Mouse (Mus musculus): ENCODE results near the gene Mvb12b.

Gene Mvb12b

GRCm38 (mm10) chr2:33785596-33785995, 102.2 kb downstream of the Mvb12b start:
- no peak for DNase-seq (ENCODE audit: low read depth in 1 of 2, low spot score in 2 of 2)

GRCm38 (mm10) chr2:33784721-33785120, 103.0 kb downstream of the Mvb12b start:
- no peak for DNase-seq (ENCODE audit: low read depth in 1 of 2, low spot score in 2 of 2)

GRCm38 (mm10) chr2:33783419-33783818, 104.3 kb downstream of the Mvb12b start:
- no peak for DNase-seq (ENCODE audit: low read depth in 1 of 2, low spot score in 2 of 2)

- no peak for DNase-seq (ENCODE audit: low read depth in 1 of 2, low spot score in 2 of 2)
Measured at GRCm38 (mm10) chr2:33781655-33782400, 105.9 kb downstream of the Mvb12b start.

GRCm38 (mm10) chr2:33778466-33778865, 109.3 kb downstream of the Mvb12b start:
- DNase-seq (ENCODE audit: low read depth in 1 of 2, low spot score in 2 of 2) = no peak

- DNase-seq (ENCODE audit: low read depth in 1 of 2, low spot score in 2 of 2) = no peak
Measured at GRCm38 (mm10) chr2:33777051-33777450, 110.7 kb downstream of the Mvb12b start.

- DNase-seq (ENCODE audit: low read depth in 1 of 2, low spot score in 2 of 2) = no peak
Measured at GRCm38 (mm10) chr2:33774884-33775283, 112.9 kb downstream of the Mvb12b start.

- DNase-seq (ENCODE audit: low read depth in 1 of 2, low spot score in 2 of 2) = no peak
Measured at GRCm38 (mm10) chr2:33774106-33774505, 113.6 kb downstream of the Mvb12b start.

GRCm38 (mm10) chr2:33772439-33772838, 115.3 kb downstream of the Mvb12b start:
- DNase-seq (ENCODE audit: low read depth in 1 of 2, low spot score in 2 of 2) = no peak

- no peak for DNase-seq (ENCODE audit: low read depth in 1 of 2, low spot score in 2 of 2)
Measured at GRCm38 (mm10) chr2:33771388-33771787, 116.4 kb downstream of the Mvb12b start.

GRCm38 (mm10) chr2:33770526-33771130, 117.1 kb downstream of the Mvb12b start:
- DNase-seq (ENCODE audit: low read depth in 1 of 2, low spot score in 2 of 2) = no peak

- DNase-seq (ENCODE audit: low read depth in 1 of 2, low spot score in 2 of 2) = no peak
Measured at GRCm38 (mm10) chr2:33764476-33764875, 123.3 kb downstream of the Mvb12b start.

GRCm38 (mm10) chr2:33762210-33762609, 125.5 kb downstream of the Mvb12b start:
- no peak for DNase-seq (ENCODE audit: low read depth in 1 of 2, low spot score in 2 of 2)

- DNase-seq (ENCODE audit: low read depth in 1 of 2, low spot score in 2 of 2) = no peak
Measured at GRCm38 (mm10) chr2:33760571-33760991, 127.2 kb downstream of the Mvb12b start.

- DNase-seq (ENCODE audit: low read depth in 1 of 2, low spot score in 2 of 2) = no peak
Measured at GRCm38 (mm10) chr2:33759447-33759846, 128.3 kb downstream of the Mvb12b start.

GRCm38 (mm10) chr2:33755633-33756020, 132.1 kb downstream of the Mvb12b start:
- peak; percentile 34 to 56 for DNase-seq (ENCODE audit: low read depth in 1 of 2, low spot score in 2 of 2)

- DNase-seq (ENCODE audit: low read depth in 1 of 2, low spot score in 2 of 2) = no peak
Measured at GRCm38 (mm10) chr2:33754980-33755632, 132.6 kb downstream of the Mvb12b start.

- DNase-seq (ENCODE audit: low read depth in 1 of 2, low spot score in 2 of 2) = no peak
Measured at GRCm38 (mm10) chr2:33754317-33754633, 133.5 kb downstream of the Mvb12b start.

- no peak for DNase-seq (ENCODE audit: low read depth in 1 of 2, low spot score in 2 of 2)
Measured at GRCm38 (mm10) chr2:33753630-33754316, 134.0 kb downstream of the Mvb12b start.

- DNase-seq (ENCODE audit: low read depth in 1 of 2, low spot score in 2 of 2) = no peak
Measured at GRCm38 (mm10) chr2:33750611-33751010, 137.1 kb downstream of the Mvb12b start.

GRCm38 (mm10) chr2:33746471-33746870, 141.3 kb downstream of the Mvb12b start:
- peak; percentile 14 to 25 for DNase-seq (ENCODE audit: low read depth in 1 of 2, low spot score in 2 of 2)

- no peak for DNase-seq (ENCODE audit: low read depth in 1 of 2, low spot score in 2 of 2)
Measured at GRCm38 (mm10) chr2:33745724-33746123, 142.0 kb downstream of the Mvb12b start.
